Mouse (Mus musculus): ENCODE results near the gene Fsd1. TPM values are rescaled to one million over a fixed set of nuclear protein-coding genes. Genes with fewer than 3 reads are reported as not detected.

Gene Fsd1
- polyA plus RNA-seq, 1 experiment from 2014 or later, result 99.5 TPM

- Histone ChIP-seq H3K27me3 (ENCODE audit: insufficient read depth, poor library complexity, severe bottlenecking) (no peaks in the 10 kb centered on the region), H3K4me1 (replicated peaks) (peaks cover 29% of the 10 kb centered on the region), H3K36me3 (peaks cover 26% of the 10 kb centered on the region), H3K27ac (peak within 1 kb of the TSS; percentile 95), H3K4me3 (peak within 1 kb of the TSS; percentile 90), H3K9me3 (no peaks in the 10 kb centered on the region)
- WGBS, result under 1% methylated on average over 68 of the region's 68 CpGs
- DNase-seq (ENCODE audit: low spot score), result peak; percentile 96
These were observed 53.9 kb downstream of the Fsd1 start, which contains the start of gene Chaf1a for GRCm38 (mm10) chr17:56040030-56040856. Gene Chaf1a (plus strand): TSS chr17:56040439.

DNA sequence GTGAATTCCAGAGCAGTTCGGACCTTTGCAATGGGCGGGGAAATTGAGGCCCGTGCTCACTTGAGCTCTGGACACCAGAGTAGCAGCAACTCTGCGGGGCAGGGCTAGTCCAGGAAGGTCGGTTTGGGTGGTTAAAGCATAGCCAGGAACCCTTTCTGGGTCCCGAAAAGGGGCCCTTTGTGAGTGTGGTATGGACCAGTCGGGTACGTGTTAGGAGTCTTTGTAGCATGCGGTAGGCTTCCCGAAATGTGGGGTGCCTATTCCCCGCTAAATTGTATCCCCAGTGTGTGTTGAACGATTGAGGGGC, 54.5 kb downstream of the Fsd1 start:
- Histone ChIP-seq H3K36me3 (peaks cover 32% of the 10 kb centered on the region), H3K27ac (peak overlapping the region; percentile 95), H3K4me1 (replicated peaks) (peaks cover 24% of the 10 kb centered on the region), H3K9me3 (no peaks in the 10 kb centered on the region), H3K27me3 (ENCODE audit: insufficient read depth, poor library complexity, severe bottlenecking) (no peaks in the 10 kb centered on the region), H3K4me3 (peak overlapping the region; percentile 90)
- no peak for DNase-seq (ENCODE audit: low spot score)
- WGBS, result 3% methylated on average over 12 of the region's 12 CpGs

Other genes with a start within 250 kb of the Fsd1 start
- gene Adgre4, start 236.5 kb upstream of the Fsd1 start, polyA plus RNA-seq (2016; fragmentation: Nextera tagmentation; extraction: Ambion mirVana), result 0.06 and 0.09 TPM in 2 replicates
- 6.3 and 8.3 TPM in 2 replicates for gene Zfp119a, start 107.6 kb upstream of the Fsd1 start, polyA plus RNA-seq (2016; fragmentation: Nextera tagmentation; extraction: Ambion mirVana)
- 12.1 and 13.3 TPM in 2 replicates for gene Zfp959, start 94.4 kb upstream of the Fsd1 start, polyA plus RNA-seq (2016; fragmentation: Nextera tagmentation; extraction: Ambion mirVana)
- 4.6 and 5.6 TPM in 2 replicates for gene Zfp119b, start 37.0 kb upstream of the Fsd1 start, polyA plus RNA-seq (2016; fragmentation: Nextera tagmentation; extraction: Ambion mirVana)
- 1.9 and 2.8 TPM in 2 replicates for gene Ebi3, start 33.9 kb upstream of the Fsd1 start, polyA plus RNA-seq (2016; fragmentation: Nextera tagmentation; extraction: Ambion mirVana)
- 28.5 and 31.3 TPM in 2 replicates for gene Yju2, start 27.4 kb upstream of the Fsd1 start, polyA plus RNA-seq (2016; fragmentation: Nextera tagmentation; extraction: Ambion mirVana)
- gene Shd, start 16.0 kb upstream of the Fsd1 start, polyA plus RNA-seq (2016; fragmentation: Nextera tagmentation; extraction: Ambion mirVana), result 52.0 and 105 TPM in 2 replicates
- 6.0 and 8.3 TPM in 2 replicates for gene Stap2, start 19.1 kb downstream of the Fsd1 start, polyA plus RNA-seq (2016; fragmentation: Nextera tagmentation; extraction: Ambion mirVana)
- 131 and 177 TPM in 2 replicates for gene Mpnd, start 19.2 kb downstream of the Fsd1 start, polyA plus RNA-seq (2016; fragmentation: Nextera tagmentation; extraction: Ambion mirVana)
- gene Sh3gl1, start 50.1 kb downstream of the Fsd1 start, polyA plus RNA-seq (2016; fragmentation: Nextera tagmentation; extraction: Ambion mirVana), result 161 and 163 TPM in 2 replicates
- 35.3 and 46.0 TPM in 2 replicates for gene Chaf1a, start 53.9 kb downstream of the Fsd1 start, polyA plus RNA-seq (2016; fragmentation: Nextera tagmentation; extraction: Ambion mirVana)
- gene Ubxn6, start 88.5 kb downstream of the Fsd1 start, polyA plus RNA-seq (2016; fragmentation: Nextera tagmentation; extraction: Ambion mirVana), result 38.7 and 52.7 TPM in 2 replicates
- gene Hdgfl2, start 93.1 kb downstream of the Fsd1 start, polyA plus RNA-seq (2016; fragmentation: Nextera tagmentation; extraction: Ambion mirVana), result 186 and 190 TPM in 2 replicates
- 0.04 and 0.06 TPM in 2 replicates for gene Plin4, start 123.3 kb downstream of the Fsd1 start, polyA plus RNA-seq (2016; fragmentation: Nextera tagmentation; extraction: Ambion mirVana)
- gene Plin5, start 131.1 kb downstream of the Fsd1 start, polyA plus RNA-seq (2016; fragmentation: Nextera tagmentation; extraction: Ambion mirVana), result 0.39 and 0.42 TPM in 2 replicates
- not detected in 2 replicates for gene Lrg1, start 135.5 kb downstream of the Fsd1 start, polyA plus RNA-seq (2016; fragmentation: Nextera tagmentation; extraction: Ambion mirVana)
- gene Sema6b, start 153.8 kb downstream of the Fsd1 start, polyA plus RNA-seq (2016; fragmentation: Nextera tagmentation; extraction: Ambion mirVana), result 2.3 and 3.8 TPM in 2 replicates
- gene Tnfaip8l1, start 176.0 kb downstream of the Fsd1 start, polyA plus RNA-seq (2016; fragmentation: Nextera tagmentation; extraction: Ambion mirVana), result 10.4 and 11.8 TPM in 2 replicates
- 70.5 and 80.6 TPM in 2 replicates for gene Mydgf, start 197.4 kb downstream of the Fsd1 start, polyA plus RNA-seq (2016; fragmentation: Nextera tagmentation; extraction: Ambion mirVana)
- 43.0 and 52.3 TPM in 2 replicates for gene Dpp9, start 232.4 kb downstream of the Fsd1 start, polyA plus RNA-seq (2016; fragmentation: Nextera tagmentation; extraction: Ambion mirVana)